In the genomic region with DNA sequence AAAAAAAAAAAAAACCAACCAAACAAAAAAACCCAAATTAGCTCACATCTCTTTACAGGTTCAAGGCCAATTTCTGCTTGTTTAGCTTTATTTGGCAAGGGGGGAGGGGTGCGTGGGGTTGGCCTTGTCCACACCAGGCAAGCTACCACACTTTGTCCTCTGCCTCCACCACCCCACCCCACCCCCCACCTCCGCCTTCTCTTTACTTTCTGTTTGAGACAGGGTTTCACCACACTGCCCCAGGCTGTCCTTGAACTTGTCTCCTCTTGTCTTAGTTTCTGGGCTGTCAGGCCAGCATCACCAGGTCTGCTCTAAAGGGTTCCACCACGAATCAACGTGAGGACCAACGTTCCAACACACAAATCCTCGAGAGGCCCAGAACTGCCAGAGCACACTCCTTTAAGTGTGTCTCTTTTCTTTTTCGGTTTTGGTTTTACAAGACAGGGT, we compare ENCODE assay signal across 21 mouse cellular contexts. TPM values are rescaled to one million over a fixed set of nuclear protein-coding genes. Genes with fewer than 3 reads are reported as not detected.
DNase-seq lines count a peak whose midpoint lies in the region; ATAC-seq and TF ChIP-seq lines count a peak whose summit lies in the region.
"Had no signal": no experiment of that assay in that cellular context is flagged by ENCODE, and none has a peak within 500 bp of the region (broad histone marks: within the 10 kb centered on the region; RNA-seq: fewer than 3 reads in every experiment).

No protein-coding gene starts in this region.

- DNase-seq in liver: peak; percentile 56
- no peak for DNase-seq in liver, embryonic 11.5 days (ENCODE audit: low spot score)
- peak; percentile 62 for DNase-seq in induced T-regulatory cell, adult 2 months (ENCODE audit: low read depth)
- no peak for DNase-seq in liver, embryonic 14.5 days (ENCODE audit: low read depth in 3 of 3, low spot score in 3 of 3)
- no peak for DNase-seq in layer of hippocampus, adult 9-10 months (ENCODE audit: low spot score)
- no peak for DNase-seq in layer of hippocampus, postnatal 14 days (ENCODE audit: low spot score in 2 of 2)
- DNase-seq: cerebellum, adult 11-12 months; cerebellum, adult 9-10 months; cerebellum, postnatal 36 days; gastrocnemius, postnatal 10 days; heart, adult 2 months had no signal

- no peak overlapping the region for H3K4me3 ChIP-seq in liver, embryonic 11.5 days (ENCODE audit: low read depth, low read length)
- H3K4me3 ChIP-seq in liver, embryonic 14.5 days (ENCODE audit: insufficient read depth in 1 of 2, low read depth in 2 of 2, low read length in 2 of 2): no peak overlapping the region
- H3K4me3 ChIP-seq in macrophage (ENCODE audit: inconsistent target): no peak overlapping the region
- no peak overlapping the region for H3K4me3 ChIP-seq in kidney, embryonic 16.5 days (ENCODE audit: low read length)
- H3K4me3 ChIP-seq: embryonic facial prominence, embryonic 13.5 days; forebrain, embryonic 12.5 days; heart, adult 2 months; heart, embryonic 12.5 days; hindbrain, embryonic 10.5 days; hindbrain, embryonic 15.5 days had no signal

- H3K4me2 ChIP-seq in liver, embryonic 11.5 days: no peak overlapping the region
- no peak overlapping the region for H3K4me2 ChIP-seq in liver, embryonic 14.5 days (ENCODE audit: low read depth)
- H3K4me2 ChIP-seq in kidney, embryonic 16.5 days (replicated peaks; ENCODE audit: low read depth, low read length): no peak overlapping the region
- H3K4me2 ChIP-seq: embryonic facial prominence, embryonic 13.5 days; forebrain, embryonic 12.5 days; heart, embryonic 12.5 days; hindbrain, embryonic 15.5 days had no signal

- H3K36me3 ChIP-seq in liver, embryonic 11.5 days (ENCODE audit: control insufficient read depth, insufficient read depth, low read length): no peaks in the 10 kb centered on the region
- H3K36me3 ChIP-seq in liver, embryonic 14.5 days (replicated peaks; ENCODE audit: control insufficient read depth, insufficient read depth, low read depth): no peaks in the 10 kb centered on the region
- H3K36me3 ChIP-seq in macrophage (ENCODE audit: inconsistent target): peaks cover 22% of the 10 kb centered on the region
- H3K36me3 ChIP-seq in kidney, embryonic 16.5 days (ENCODE audit: insufficient read depth, low read length): no peaks in the 10 kb centered on the region
- H3K36me3 ChIP-seq: embryonic facial prominence, embryonic 13.5 days; forebrain, embryonic 12.5 days; heart, embryonic 12.5 days; hindbrain, embryonic 10.5 days; hindbrain, embryonic 15.5 days had no signal

- TF ChIP-seq CTCF in liver, embryonic 14.5 days (IDR thresholded peaks at IDR 0.05; ENCODE audit: low read depth): no peak

- no peak for ATAC-seq in liver, embryonic 11.5 days (replicated peaks; ENCODE audit: low FRiP score)
- 0 out of 2 replicates have a peak, but pooled peaks have one; percentile 30 for ATAC-seq in liver, embryonic 14.5 days (ENCODE audit: insufficient read depth)
- ATAC-seq in kidney, embryonic 16.5 days (ENCODE audit: low FRiP score, low TSS enrichment): no peak
- ATAC-seq: forebrain, embryonic 16.5 days; inflammation-experienced regulatory T-cells, adult 6 months had no signal

- no peak overlapping the region for H3K9ac ChIP-seq in liver, embryonic 11.5 days (ENCODE audit: low read depth, low read length)
- H3K9ac ChIP-seq in liver, embryonic 14.5 days (replicated peaks): no peak overlapping the region
- H3K9ac ChIP-seq in kidney, embryonic 16.5 days (replicated peaks; ENCODE audit: low read length): no peak overlapping the region
- H3K9ac ChIP-seq: embryonic facial prominence, embryonic 13.5 days; forebrain, embryonic 12.5 days; heart, embryonic 12.5 days; hindbrain, embryonic 15.5 days had no signal

- no peaks in the 10 kb centered on the region for H3K9me3 ChIP-seq in liver, embryonic 11.5 days (ENCODE audit: control insufficient read depth, low read length)
- no peaks in the 10 kb centered on the region for H3K9me3 ChIP-seq in liver, embryonic 14.5 days (ENCODE audit: control insufficient read depth, low read length)
- H3K9me3 ChIP-seq in kidney, embryonic 16.5 days (ENCODE audit: low read length): no peaks in the 10 kb centered on the region
- H3K9me3 ChIP-seq: embryonic facial prominence, embryonic 13.5 days; forebrain, embryonic 12.5 days; heart, embryonic 12.5 days; hindbrain, embryonic 10.5 days; hindbrain, embryonic 15.5 days had no signal

- no peaks in the 10 kb centered on the region for H3K27me3 ChIP-seq in liver, embryonic 11.5 days (replicated peaks; ENCODE audit: control insufficient read depth, insufficient read depth, low read length)
- no peaks in the 10 kb centered on the region for H3K27me3 ChIP-seq in liver, embryonic 14.5 days (ENCODE audit: control insufficient read depth, insufficient read depth, low read length)
- H3K27me3 ChIP-seq in kidney, embryonic 16.5 days (ENCODE audit: insufficient read depth, low read length): no peaks in the 10 kb centered on the region
- H3K27me3 ChIP-seq: embryonic facial prominence, embryonic 13.5 days; forebrain, embryonic 12.5 days; heart, embryonic 12.5 days; hindbrain, embryonic 15.5 days had no signal

- no peak overlapping the region for H3K27ac ChIP-seq in liver, embryonic 11.5 days (ENCODE audit: low read depth, low read length)
- H3K27ac ChIP-seq in liver, embryonic 14.5 days: no peak overlapping the region
- H3K27ac ChIP-seq in macrophage: 0 out of 2 replicates have a peak overlapping the region, but pooled peaks have one; percentile 5
- H3K27ac ChIP-seq in kidney, embryonic 16.5 days (ENCODE audit: low read length): no peak overlapping the region
- H3K27ac ChIP-seq: embryonic facial prominence, embryonic 13.5 days; forebrain, embryonic 12.5 days; heart, adult 2 months; hindbrain, embryonic 10.5 days; hindbrain, embryonic 15.5 days had no signal

- no peak for TF ChIP-seq EP300 in liver, embryonic 14.5 days (IDR thresholded peaks at IDR 0.05; ENCODE audit: low read depth)

- H3K79me2 ChIP-seq in macrophage (ENCODE audit: inconsistent target): peaks cover 26% of the 10 kb centered on the region

- WGBS in liver, embryonic 11.5 days: 74% methylated on average over 7 of the region's 7 CpGs
- 48% methylated on average over 7 of the region's 7 CpGs for WGBS in liver, embryonic 14.5 days (ENCODE audit: insufficient replicate concordance)
- 76% methylated on average over 7 of the region's 7 CpGs for WGBS in macrophage (ENCODE audit: missing documents)
- 80% methylated on average over 7 of the region's 7 CpGs for WGBS in kidney, embryonic 16.5 days

- H3K4me1 ChIP-seq in liver, embryonic 11.5 days (replicated peaks; ENCODE audit: control insufficient read depth, insufficient read depth, low read length): peaks cover 17% of the 10 kb centered on the region
- H3K4me1 ChIP-seq in liver, embryonic 14.5 days (replicated peaks; ENCODE audit: control insufficient read depth in 2 of 2, insufficient read depth in 2 of 2, low read length in 1 of 2): peaks cover 2 to 19% of the 10 kb centered on the region in 2 experiments; a peak in 3 of 4 replicates
- no peaks in the 10 kb centered on the region for H3K4me1 ChIP-seq in kidney, embryonic 16.5 days (ENCODE audit: insufficient read depth, low read length)
- H3K4me1 ChIP-seq: forebrain, embryonic 12.5 days; hindbrain, embryonic 15.5 days had no signal

RNA-seq across cellular contexts. Expression of a gene that starts 4.1 kb away (rescaled TPM):
- polyA plus RNA-seq in liver, embryonic 11.5 days (2014; fragmentation: Nextera tagmentation; extraction: Ambion mirVana): 10.0 and 10.4 TPM in 2 replicates
- polyA plus RNA-seq in liver, embryonic 14.5 days (2012; rRNA removed): 9.2 and 13.7 TPM in 2 replicates
- 8.3 and 8.7 TPM in 2 replicates for polyA plus RNA-seq in liver, embryonic 14.5 days (2014; fragmentation: Nextera tagmentation; extraction: Ambion mirVana)
- 100 to 1,000 TPM in 25 of 26 experiments, 10 to 100 TPM in 1; 65.4 to 694 (median 454) TPM for total RNA-seq in macrophage (2018; cell fraction: chromatin; rRNA removed)
- 100 to 1,000 TPM; 292 to 674 (median 440) TPM for total RNA-seq in macrophage (2018; cell fraction: cytosol; rRNA removed)
- total RNA-seq in macrophage (2018; cell fraction: nucleus; rRNA removed): 100 to 1,000 TPM; 115 to 958 (median 476) TPM
- polyA plus RNA-seq in macrophage (2018): 377 to 467 TPM (median 435 TPM) in 3 replicates
- 1 to 10 TPM; 1.6 to 5.3 TPM for total RNA-seq in layer of hippocampus, postnatal 14 days (2021)
- 4.5 and 5.4 TPM in 2 replicates for polyA plus RNA-seq in kidney, embryonic 16.5 days (2015; fragmentation: Nextera tagmentation; extraction: Ambion mirVana)
- total RNA-seq: MEL had no signal

RNA-seq across cellular contexts. Expression of a gene that starts 12.2 kb away (rescaled TPM):
- 65.2 and 71.1 TPM in 2 replicates for polyA plus RNA-seq in liver, embryonic 11.5 days (2014; fragmentation: Nextera tagmentation; extraction: Ambion mirVana)
- polyA plus RNA-seq in liver, embryonic 14.5 days (2012; rRNA removed): 36.0 and 39.6 TPM in 2 replicates
- 37.6 and 40.3 TPM in 2 replicates for polyA plus RNA-seq in liver, embryonic 14.5 days (2014; fragmentation: Nextera tagmentation; extraction: Ambion mirVana)
- total RNA-seq in macrophage (2018; cell fraction: chromatin; rRNA removed): 10 to 100 TPM; 19.5 to 66.8 (median 34.4) TPM
- total RNA-seq in macrophage (2018; cell fraction: cytosol; rRNA removed): 100 to 1,000 TPM in 22 of 26 experiments, 10 to 100 TPM in 4; 88.3 to 172 (median 115) TPM
- 100 to 1,000 TPM in 1 of 26 experiments, 10 to 100 TPM in 25; 37.1 to 101 (median 59.1) TPM for total RNA-seq in macrophage (2018; cell fraction: nucleus; rRNA removed)
- 82.2 to 152 TPM (median 116 TPM) in 3 replicates for polyA plus RNA-seq in macrophage (2018)
- total RNA-seq in layer of hippocampus, postnatal 14 days (2021): 10 to 100 TPM; 23.8 to 28.2 TPM
- 91.1 and 94.0 TPM in 2 replicates for polyA plus RNA-seq in kidney, embryonic 16.5 days (2015; fragmentation: Nextera tagmentation; extraction: Ambion mirVana)

RNA-seq across cellular contexts. Expression of a gene that starts 17.2 kb away (rescaled TPM):
- polyA plus RNA-seq in liver, embryonic 11.5 days (2014; fragmentation: Nextera tagmentation; extraction: Ambion mirVana): 0.21 TPM in 1 of 2 replicates, not detected in the other
- polyA plus RNA-seq in liver, embryonic 14.5 days (2012; rRNA removed): 0.05 and 0.10 TPM in 2 replicates
- polyA plus RNA-seq in liver, embryonic 14.5 days (2014; fragmentation: Nextera tagmentation; extraction: Ambion mirVana): not detected in 2 replicates
- total RNA-seq in macrophage (2018; cell fraction: chromatin; rRNA removed): 1 to 10 TPM in 1 of 26 experiments, under 1 TPM in 6, not detected in 19; 0.31 to 1.3 (median 0.81) TPM
- under 1 TPM; 0.03 to 0.68 (median 0.14) TPM for total RNA-seq in macrophage (2018; cell fraction: cytosol; rRNA removed)
- 1 to 10 TPM in 6 of 26 experiments, under 1 TPM in 12, not detected in 8; 0.29 to 1.7 (median 0.84) TPM for total RNA-seq in macrophage (2018; cell fraction: nucleus; rRNA removed)
- 0.19 to 0.80 TPM (median 0.30 TPM) in 3 replicates for polyA plus RNA-seq in macrophage (2018)
- total RNA-seq in layer of hippocampus, postnatal 14 days (2021): 1 to 10 TPM; 1.1 to 1.8 TPM
- polyA plus RNA-seq in kidney, embryonic 16.5 days (2015; fragmentation: Nextera tagmentation; extraction: Ambion mirVana): 0.50 and 0.53 TPM in 2 replicates
- polyA plus RNA-seq: inflammation-experienced regulatory T-cells, adult 6 months had no signal

RNA-seq across cellular contexts. Expression of a gene that starts 30.1 kb away (rescaled TPM):
- polyA plus RNA-seq in liver, embryonic 11.5 days (2014; fragmentation: Nextera tagmentation; extraction: Ambion mirVana): 0.88 and 0.94 TPM in 2 replicates
- 0.39 and 0.62 TPM in 2 replicates for polyA plus RNA-seq in liver, embryonic 14.5 days (2012; rRNA removed)
- 0.40 and 0.50 TPM in 2 replicates for polyA plus RNA-seq in liver, embryonic 14.5 days (2014; fragmentation: Nextera tagmentation; extraction: Ambion mirVana)
- under 1 TPM in 9 of 26 experiments, not detected in 17; 0.18 to 0.94 (median 0.40) TPM for total RNA-seq in macrophage (2018; cell fraction: chromatin; rRNA removed)
- total RNA-seq in macrophage (2018; cell fraction: cytosol; rRNA removed): under 1 TPM in 23 of 26 experiments, not detected in 3; 0.03 to 0.28 (median 0.11) TPM
- total RNA-seq in macrophage (2018; cell fraction: nucleus; rRNA removed): under 1 TPM in 12 of 26 experiments, not detected in 14; 0.17 to 0.70 (median 0.32) TPM
- polyA plus RNA-seq in macrophage (2018): 0.04 to 0.06 TPM in 2 of 3 replicates, not detected in the other
- 1 to 10 TPM in 1 of 2 experiments, under 1 TPM in 1; 0.62 to 1.2 TPM for total RNA-seq in layer of hippocampus, postnatal 14 days (2021)
- 17.5 and 18.0 TPM in 2 replicates for polyA plus RNA-seq in kidney, embryonic 16.5 days (2015; fragmentation: Nextera tagmentation; extraction: Ambion mirVana)

Comparison
In these comparisons a context has a peak if more than half of its experiments do, and no peak if none do; other contexts are left out.
1. DNase-seq: peak in liver (single experiment) and induced T-regulatory cell, adult 2 months (single experiment); none in liver, embryonic 11.5 days (single experiment), liver, embryonic 14.5 days (0 of 3), layer of hippocampus, adult 9-10 months (single experiment) and layer of hippocampus, postnatal 14 days (0 of 2).
2. RNA of a gene that starts 4.1 kb away (polyA plus RNA-seq): 377 to 467 TPM in macrophage; 10.0 to 10.4 TPM in liver, embryonic 11.5 days, 8.3 to 13.7 TPM in liver, embryonic 14.5 days and 4.5 to 5.4 TPM in kidney, embryonic 16.5 days; every median in the first group is over 10 times any median in the second.